Mouse (Mus musculus): Measurements from ENCODE around the gene Apol10b. TPM values are rescaled to one million over a fixed set of nuclear protein-coding genes. Genes with fewer than 3 reads are reported as not detected.
"Not testable (repeated sequence)": the region's sequence is repeated elsewhere in the genome, so short reads cannot be mapped to it uniquely, and the experiment has no call there.

The Apol10b gene
- total RNA-seq (2012; rRNA removed), result 2.3 and 2.9 TPM in 2 replicates
- total RNA-seq (2014; rRNA removed), result 4.9 and 5.2 TPM in 2 replicates
- 3.6 and 4.3 TPM in 2 replicates for polyA plus RNA-seq (2012; ENCODE audit: insufficient read length, low read depth)

GRCm38 (mm10) chr15:77595961-77596360 is at the start of gene Apol10b:
Gene Apol10b, minus strand, starts transcription at chr15:77596125.
- in situ Hi-C loops (cut with MboI; ENCODE audit: low pct_ligation_motif_present, low pct_unique_long_range_greater_than_20kb, low sequenced_read_pairs), result no loop called here
- peak within 1 kb of the TSS; percentile 85 for H3K9ac ChIP-seq (ENCODE audit: insufficient read depth, low read depth)

GRCm38 (mm10) chr15:77643176-77643575 is 47.3 kb upstream of the Apol10b start, which contains the start of gene Apol11b:
Gene Apol11b, minus strand, starts transcription at chr15:77643286.
- H3K4me2 ChIP-seq (ENCODE audit: insufficient read depth, low read depth, poor library complexity, severe bottlenecking); H3K27me3 ChIP-seq (replicated peaks); H3K9me3 ChIP-seq (replicated peaks; ENCODE audit: low read length); dilution Hi-C loops (cut with MboI; ENCODE audit: extremely low pct_ligation_motif_present, extremely low pct_unique_long_range_greater_than_20kb, low sequenced_read_pairs); DNase-seq (ENCODE audit: extremely low read depth); H3K79me2 ChIP-seq (replicated peaks; ENCODE audit: control insufficient read depth, extremely low read depth, insufficient read depth, poor library complexity, severe bottlenecking); H3K9ac ChIP-seq (ENCODE audit: insufficient read depth, low read depth); H3K4me3 ChIP-seq (replicated peaks in 1 of 3; ENCODE audit: low read depth in 2 of 3, low read length in 2 of 3, poor library complexity in 1 of 3); in situ Hi-C loops (cut with MboI; ENCODE audit: low pct_ligation_motif_present, low pct_unique_long_range_greater_than_20kb, low sequenced_read_pairs); H3K4me1 ChIP-seq (ENCODE audit: control insufficient read depth in 1 of 2, insufficient read depth in 2 of 2); H3K36me3 ChIP-seq (replicated peaks in 1 of 2; ENCODE audit: control insufficient read depth in 1 of 2, insufficient read depth in 1 of 2, low read length in 1 of 2); H3K27ac ChIP-seq (ENCODE audit: insufficient read depth, low read depth): not testable (repeated sequence)

More at GRCm38 (mm10) chr15:77595961-77596360, at the start of gene Apol10b:
- Histone ChIP-seq H3K79me2 (replicated peaks; ENCODE audit: control insufficient read depth, extremely low read depth, insufficient read depth, poor library complexity, severe bottlenecking) (no peaks in the 10 kb centered on the region), H3K27ac (ENCODE audit: insufficient read depth, low read depth) (no peak within 1 kb of the TSS; the same call in 1 of the 2 replicates), H3K36me3 (replicated peaks in 1 of 2; ENCODE audit: control insufficient read depth in 1 of 2, insufficient read depth in 1 of 2, low read length in 1 of 2) (peaks cover 3 to 4% of the 10 kb centered on the region in 2 experiments), H3K4me3 (replicated peaks in 1 of 3; ENCODE audit: low read depth in 2 of 3, low read length in 2 of 3, poor library complexity in 1 of 3) (peak within 1 kb of the TSS; percentile 20 to 34 (median 22)), H3K9me3 (replicated peaks; ENCODE audit: low read length) (no peaks in the 10 kb centered on the region), H3K27me3 (replicated peaks) (no peaks in the 10 kb centered on the region), H3K4me1 (ENCODE audit: control insufficient read depth in 1 of 2, insufficient read depth in 2 of 2) (peaks cover 10 to 41% of the 10 kb centered on the region in 2 experiments), H3K4me2 (ENCODE audit: insufficient read depth, low read depth, poor library complexity, severe bottlenecking) (peak within 1 kb of the TSS; percentile 93)
- dilution Hi-C loops (cut with MboI; ENCODE audit: extremely low pct_ligation_motif_present, extremely low pct_unique_long_range_greater_than_20kb, low sequenced_read_pairs), result no loop called here
- DNase-seq (ENCODE audit: extremely low read depth), result peak; percentile 19
- TF ChIP-seq EP300 (IDR thresholded peaks at IDR 0.05; ENCODE audit: low read length) (no peak), POLR2A (IDR thresholded peaks at IDR 0.05; ENCODE audit: low read depth, low read length) (peak; percentile 38; the same call in 1 of the 2 replicates)

DNA sequence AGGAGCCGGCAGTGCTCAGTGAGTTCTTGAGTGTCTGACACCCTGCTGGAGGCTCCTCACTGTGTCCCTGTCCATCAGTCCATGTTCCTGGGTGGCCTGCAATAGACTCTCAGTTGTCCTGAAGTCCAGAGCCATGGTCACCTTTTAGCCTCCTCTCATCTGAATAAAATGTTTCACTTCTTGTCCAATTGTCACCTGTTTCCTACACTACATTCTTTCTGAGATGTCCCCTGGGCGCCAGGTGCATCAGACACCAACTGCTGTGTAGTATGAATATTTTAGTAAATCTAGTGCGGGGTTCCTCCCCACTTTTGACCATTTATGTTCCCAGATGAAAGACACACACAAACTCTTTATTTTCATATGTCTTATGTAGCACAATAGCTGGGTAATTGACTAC is 33.9 kb upstream of the Apol10b start:
- TF ChIP-seq IRF4 (IDR thresholded peaks at IDR 0.05; ENCODE audit: low read depth, low read length) (peak; percentile 17; the same call in 1 of the 2 replicates), EP300 (IDR thresholded peaks at IDR 0.05; ENCODE audit: low read length) (peak; percentile 39; the same call in 1 of the 2 replicates), TCF12 (IDR thresholded peaks at IDR 0.05; ENCODE audit: low read depth, low read length) (peak; percentile 56; the same call in 1 of the 2 replicates)
- in situ Hi-C loops (cut with MboI; ENCODE audit: low pct_ligation_motif_present, low pct_unique_long_range_greater_than_20kb, low sequenced_read_pairs); dilution Hi-C loops (cut with MboI; ENCODE audit: extremely low pct_ligation_motif_present, extremely low pct_unique_long_range_greater_than_20kb, low sequenced_read_pairs); H3K4me2 ChIP-seq (ENCODE audit: insufficient read depth, low read depth, poor library complexity, severe bottlenecking); H3K27me3 ChIP-seq (replicated peaks); H3K4me3 ChIP-seq (replicated peaks in 1 of 3; ENCODE audit: low read depth in 2 of 3, low read length in 2 of 3, poor library complexity in 1 of 3); DNase-seq (ENCODE audit: extremely low read depth); H3K27ac ChIP-seq (ENCODE audit: insufficient read depth, low read depth); H3K9me3 ChIP-seq (replicated peaks; ENCODE audit: low read length); H3K9ac ChIP-seq (ENCODE audit: insufficient read depth, low read depth); H3K79me2 ChIP-seq (replicated peaks; ENCODE audit: control insufficient read depth, extremely low read depth, insufficient read depth, poor library complexity, severe bottlenecking); H3K36me3 ChIP-seq (replicated peaks in 1 of 2; ENCODE audit: control insufficient read depth in 1 of 2, insufficient read depth in 1 of 2, low read length in 1 of 2): not testable (repeated sequence)
- H3K4me1 ChIP-seq (ENCODE audit: control insufficient read depth in 1 of 2, insufficient read depth in 2 of 2), result peaks cover 35 to 64% of the 10 kb centered on the region in 2 experiments

DNA sequence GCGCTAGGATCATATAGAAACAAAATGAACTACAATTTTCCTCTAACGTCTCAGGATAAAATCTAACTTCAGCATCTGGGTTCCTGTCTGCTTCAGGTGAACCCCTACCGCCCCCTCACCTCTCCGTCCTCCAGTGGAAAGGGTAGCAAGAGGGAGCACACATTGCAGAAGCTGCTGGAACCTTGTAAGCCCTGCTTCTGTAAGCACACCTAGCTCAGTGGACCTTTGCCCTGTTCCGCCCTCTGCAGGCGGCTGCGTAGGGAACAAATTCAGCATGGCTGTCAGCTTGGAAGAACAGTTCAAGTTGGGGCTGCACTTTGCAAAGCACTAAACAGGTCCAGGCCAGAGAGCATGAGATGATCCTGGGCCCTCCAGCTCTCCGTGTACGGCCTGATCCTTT is 32.7 kb upstream of the Apol10b start:
- H3K9ac ChIP-seq (ENCODE audit: insufficient read depth, low read depth); H3K79me2 ChIP-seq (replicated peaks; ENCODE audit: control insufficient read depth, extremely low read depth, insufficient read depth, poor library complexity, severe bottlenecking); H3K36me3 ChIP-seq (replicated peaks in 1 of 2; ENCODE audit: control insufficient read depth in 1 of 2, insufficient read depth in 1 of 2, low read length in 1 of 2); H3K4me2 ChIP-seq (ENCODE audit: insufficient read depth, low read depth, poor library complexity, severe bottlenecking); H3K9me3 ChIP-seq (replicated peaks; ENCODE audit: low read length); H3K27me3 ChIP-seq (replicated peaks); in situ Hi-C loops (cut with MboI; ENCODE audit: low pct_ligation_motif_present, low pct_unique_long_range_greater_than_20kb, low sequenced_read_pairs); dilution Hi-C loops (cut with MboI; ENCODE audit: extremely low pct_ligation_motif_present, extremely low pct_unique_long_range_greater_than_20kb, low sequenced_read_pairs); H3K27ac ChIP-seq (ENCODE audit: insufficient read depth, low read depth); H3K4me3 ChIP-seq (replicated peaks in 1 of 3; ENCODE audit: low read depth in 2 of 3, low read length in 2 of 3, poor library complexity in 1 of 3); DNase-seq (ENCODE audit: extremely low read depth): not testable (repeated sequence)
- peak; percentile 23 for TF ChIP-seq SMC3 (IDR thresholded peaks at IDR 0.05; ENCODE audit: low read depth, low read length)
- peak in 1 of 2 experiments; percentile 29; a peak in 1 of 4 replicates for TF ChIP-seq CTCF (conservative IDR thresholded peaks at IDR 0.05 in 1 of 2, IDR thresholded peaks at IDR 0.05 in 1 of 2; ENCODE audit: low read depth in 2 of 2, low read length in 2 of 2)
- TF ChIP-seq RAD21 (IDR thresholded peaks at IDR 0.05; ENCODE audit: low read depth, low read length), result peak; percentile 20
- peaks cover 45 to 75% of the 10 kb centered on the region in 2 experiments for H3K4me1 ChIP-seq (ENCODE audit: control insufficient read depth in 1 of 2, insufficient read depth in 2 of 2)

DNA sequence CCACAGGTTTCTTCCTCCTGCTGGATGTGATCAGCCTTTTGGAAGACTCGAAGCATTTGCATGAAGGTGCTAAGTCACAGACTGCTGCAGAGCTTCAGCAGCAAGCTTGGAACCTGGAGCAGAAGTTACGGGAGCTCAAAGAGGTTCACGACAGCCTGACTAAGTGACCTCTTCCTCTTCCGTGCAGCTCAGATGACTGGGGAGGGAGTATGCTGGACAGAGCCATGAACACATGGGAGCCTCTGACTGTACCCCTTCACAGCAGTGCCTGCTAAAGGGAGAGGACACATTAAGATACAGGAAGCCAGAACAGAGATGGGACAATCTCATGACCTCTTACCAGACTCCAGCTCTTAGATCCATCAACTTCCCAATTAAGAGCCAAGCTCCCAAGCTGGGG is 30.5 kb upstream of the Apol10b start:
- H3K4me3 ChIP-seq (replicated peaks in 1 of 3; ENCODE audit: low read depth in 2 of 3, low read length in 2 of 3, poor library complexity in 1 of 3); H3K9me3 ChIP-seq (replicated peaks; ENCODE audit: low read length); dilution Hi-C loops (cut with MboI; ENCODE audit: extremely low pct_ligation_motif_present, extremely low pct_unique_long_range_greater_than_20kb, low sequenced_read_pairs); H3K27me3 ChIP-seq (replicated peaks); H3K36me3 ChIP-seq (replicated peaks in 1 of 2; ENCODE audit: control insufficient read depth in 1 of 2, insufficient read depth in 1 of 2, low read length in 1 of 2); in situ Hi-C loops (cut with MboI; ENCODE audit: low pct_ligation_motif_present, low pct_unique_long_range_greater_than_20kb, low sequenced_read_pairs); H3K4me2 ChIP-seq (ENCODE audit: insufficient read depth, low read depth, poor library complexity, severe bottlenecking); DNase-seq (ENCODE audit: extremely low read depth); H3K27ac ChIP-seq (ENCODE audit: insufficient read depth, low read depth); H3K79me2 ChIP-seq (replicated peaks; ENCODE audit: control insufficient read depth, extremely low read depth, insufficient read depth, poor library complexity, severe bottlenecking); H3K9ac ChIP-seq (ENCODE audit: insufficient read depth, low read depth): not testable (repeated sequence)
- peaks cover 49 to 86% of the 10 kb centered on the region in 2 experiments for H3K4me1 ChIP-seq (ENCODE audit: control insufficient read depth in 1 of 2, insufficient read depth in 2 of 2)

All from CH12.LX (cell line).